Mouse (Mus musculus) testis, adult 2 months (tissue): ENCODE results near the gene Cdc34.

Experiments used
- CTCF ChIP-seq: fragments of 200-500 bp; IDR thresholded peaks from 2 replicates; pipeline ENCODE4 v1.5.1; 2012; ENCODE audit warnings: low read depth, mild to moderate bottlenecking, inconsistent platforms, low read length, moderate library complexity; ENCODE audit not compliant: control insufficient read depth, insufficient read depth, insufficient replicate concordance
- POLR2A ChIP-seq: fragments of 200-500 bp; IDR thresholded peaks from 2 replicates; pipeline ENCODE4 v1.6.1; 2012; ENCODE audit warnings: low read depth, mild to moderate bottlenecking, inconsistent platforms, low read length, moderate library complexity; ENCODE audit not compliant: control insufficient read depth

- TF ChIP-seq CTCF (peak; percentile 71; the same call in 1 of the 2 replicates), POLR2A (no peak)
Measured at GRCm38 (mm10) chr10:79712499-79713126, 30.6 kb downstream of the Cdc34 start.
